Mouse (Mus musculus) ZHBTc4 (cell line): ENCODE results near the gene Ipo9.

ENCODE experiments used
- DNase-seq: peaks from one replicate; pipeline ENCODE4 v3.0.0-alpha.2; 2011; ENCODE audit warnings: low read depth, low spot score

The Ipo9 gene

DNA sequence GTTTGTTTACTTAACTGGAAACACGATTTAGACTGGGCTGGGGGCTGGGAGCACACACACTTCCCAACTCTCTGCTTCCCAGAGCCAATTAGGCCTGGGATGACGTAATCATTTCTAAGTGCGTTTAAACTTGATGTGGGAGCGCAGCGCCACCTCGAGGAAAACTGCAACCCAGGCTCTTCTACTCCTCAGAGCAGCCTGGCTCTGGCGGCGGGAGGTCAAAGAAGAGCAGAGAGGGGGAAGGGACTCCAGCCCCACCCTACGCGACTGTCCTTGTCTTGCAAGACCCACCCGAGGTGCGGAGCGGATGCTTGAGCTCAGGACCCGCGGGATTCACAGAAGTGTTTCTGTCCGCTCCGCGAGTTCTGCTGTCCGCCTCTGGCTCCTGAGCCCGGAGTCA lies 62.1 kb downstream of the Ipo9 start:
- peak; percentile 99 for DNase-seq

DNA sequence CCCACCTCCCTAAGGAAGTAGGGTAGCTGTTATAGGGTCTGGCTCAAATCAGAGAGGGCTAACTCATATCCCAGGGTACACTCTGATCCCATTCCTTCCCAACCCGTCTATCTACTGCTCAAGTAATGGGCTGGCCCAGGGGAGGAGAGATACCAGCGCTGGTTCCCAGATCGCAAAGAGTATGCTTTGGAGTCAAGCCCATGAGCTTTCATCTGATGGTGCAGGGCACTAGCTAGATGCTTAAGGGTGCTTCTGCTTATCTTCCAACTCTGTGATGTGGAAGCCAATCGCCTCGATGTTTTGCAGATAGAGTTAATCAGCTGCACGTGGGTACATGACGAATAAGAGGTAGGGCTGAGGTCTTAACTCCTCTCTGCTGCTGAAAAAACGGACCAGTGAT lies 62.7 kb downstream of the Ipo9 start:
- DNase-seq: no peak

DNA sequence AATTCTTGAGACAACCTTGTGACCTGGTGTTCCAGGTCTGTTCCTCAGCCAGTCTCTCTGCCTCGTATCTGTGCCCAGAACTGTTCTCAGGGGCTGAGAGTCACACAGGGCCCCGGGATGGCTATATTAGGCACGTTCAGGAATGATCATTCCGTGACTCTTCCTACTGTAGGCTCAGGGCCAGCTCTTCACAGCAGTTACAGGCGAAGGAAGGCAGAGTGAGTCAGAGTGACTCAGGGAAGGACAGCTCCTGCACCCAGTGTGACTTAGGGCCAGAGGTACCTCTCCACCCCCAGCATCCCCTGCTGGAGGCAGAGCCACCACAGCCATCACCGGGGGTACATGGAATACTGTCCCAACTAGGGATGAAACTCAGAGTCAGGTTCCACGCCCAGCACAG lies 63.3 kb downstream of the Ipo9 start:
- DNase-seq: no peak

DNA sequence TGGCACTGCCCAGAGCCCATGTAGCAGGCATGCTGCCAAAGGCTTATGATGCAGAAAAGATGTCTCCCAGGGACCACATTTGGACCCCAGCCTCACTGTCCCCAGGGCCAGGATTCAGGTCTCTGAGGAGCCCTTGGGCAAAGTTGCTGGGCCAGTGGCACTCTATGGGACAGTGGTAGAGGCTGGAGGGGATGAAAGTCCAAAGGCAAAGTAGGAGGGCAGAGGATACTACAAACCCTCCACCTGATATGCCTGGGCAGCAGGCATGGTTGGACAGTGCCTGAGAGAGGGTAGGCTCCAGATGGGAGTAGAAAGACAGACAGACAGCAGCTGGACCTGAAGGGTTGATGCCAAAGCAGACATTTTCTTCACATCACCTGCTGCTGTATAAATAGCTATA lies 63.9 kb downstream of the Ipo9 start:
- no peak for DNase-seq

DNA sequence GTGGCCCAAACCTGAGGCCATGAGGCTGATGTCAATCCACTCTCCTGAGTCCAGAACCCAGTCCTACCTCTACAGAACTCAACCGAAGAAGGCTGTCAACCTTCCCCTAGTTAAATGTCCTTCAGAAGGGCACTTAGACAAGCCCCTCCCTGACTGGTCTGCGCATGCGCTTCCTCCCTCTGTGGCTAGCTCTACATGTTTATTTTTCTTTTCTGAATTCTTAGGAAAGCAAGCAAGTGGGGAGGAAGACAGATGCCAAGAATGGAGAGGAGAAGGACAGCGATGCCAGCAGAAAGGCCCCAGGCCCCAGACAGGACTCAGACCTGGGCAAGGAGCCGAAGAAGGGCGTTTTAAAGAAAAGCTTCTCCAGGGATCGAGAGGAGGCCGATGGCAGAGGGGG lies 66.9 kb downstream of the Ipo9 start:
- no peak for DNase-seq

DNA sequence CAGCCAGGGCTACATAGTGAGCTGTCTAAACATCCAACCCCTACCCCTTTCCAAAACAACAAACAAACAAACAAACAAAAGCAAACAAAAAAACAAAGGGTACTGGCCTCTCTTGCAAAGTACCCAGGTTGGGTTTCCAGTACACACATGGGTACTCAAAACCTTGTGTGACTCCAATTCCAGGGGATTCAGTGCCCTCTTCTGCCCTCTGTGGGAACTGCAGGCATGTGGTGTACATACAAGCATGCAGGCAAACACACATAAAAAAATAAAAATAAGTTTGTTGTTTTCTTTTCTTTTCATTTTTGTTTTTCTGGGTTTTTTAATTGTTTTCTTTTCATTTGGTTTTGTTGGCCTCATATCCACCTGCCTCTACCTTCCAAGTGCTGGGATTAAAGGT lies 68.2 kb downstream of the Ipo9 start:
- DNase-seq: peak; percentile 67

DNA sequence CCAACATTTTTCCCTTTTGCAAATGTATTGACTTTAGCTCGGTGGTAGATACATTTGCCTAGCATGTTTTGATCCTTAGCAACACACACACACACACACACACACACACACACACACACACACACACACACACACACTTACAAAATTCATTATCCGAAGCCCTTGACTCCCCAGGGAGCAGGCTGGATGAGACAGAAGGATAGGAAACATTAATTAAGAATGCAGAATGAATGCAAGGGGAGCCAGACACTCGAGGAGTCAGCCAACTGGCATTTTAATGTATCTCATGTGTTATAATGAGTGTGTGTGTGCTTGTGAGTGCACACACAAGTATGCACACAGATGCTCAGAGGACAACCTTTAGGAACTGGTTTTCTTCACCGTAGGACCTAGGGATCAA lies 68.8 kb downstream of the Ipo9 start:
- no peak for DNase-seq

DNA sequence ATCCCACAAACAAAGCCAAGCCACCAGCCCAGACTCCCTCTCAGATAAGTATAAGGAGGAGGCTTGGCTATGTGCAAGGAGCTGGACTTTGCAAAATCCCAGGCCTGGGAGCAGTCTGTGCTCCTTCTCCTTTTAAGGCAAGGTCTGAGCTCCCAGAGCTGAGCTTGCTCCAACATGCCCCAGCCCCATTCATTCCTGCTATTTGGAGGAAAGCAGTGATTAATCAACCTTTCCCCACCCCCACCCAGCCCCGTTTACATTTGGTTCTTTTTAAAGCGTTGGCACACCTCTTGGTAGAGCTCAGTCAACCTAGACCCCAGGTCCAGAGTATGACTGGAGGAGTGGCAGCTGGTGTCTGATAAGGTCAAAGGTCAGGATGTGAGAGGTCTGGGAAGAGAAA lies 71.2 kb downstream of the Ipo9 start:
- DNase-seq: no peak

DNA sequence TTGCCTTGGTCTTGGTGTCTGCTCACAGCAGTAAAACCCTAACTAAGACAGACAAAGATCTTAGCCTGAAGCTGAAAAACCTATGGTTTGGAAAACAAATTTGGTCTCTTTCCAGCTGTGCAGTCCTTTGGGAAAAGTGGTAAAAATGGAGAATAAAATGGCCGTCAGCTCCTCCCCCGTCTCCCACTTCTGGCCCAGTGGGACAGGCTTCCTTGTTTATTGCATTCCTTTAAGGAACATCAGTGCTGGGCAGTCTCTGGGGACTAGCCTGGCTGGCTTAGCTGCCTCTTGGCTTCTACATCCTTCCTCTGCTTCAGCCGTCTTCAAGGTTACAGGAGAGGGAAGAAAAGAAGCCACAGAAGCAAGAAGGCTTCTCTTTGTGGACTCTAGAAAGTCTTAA lies 78.3 kb downstream of the Ipo9 start:
- DNase-seq: no peak

DNA sequence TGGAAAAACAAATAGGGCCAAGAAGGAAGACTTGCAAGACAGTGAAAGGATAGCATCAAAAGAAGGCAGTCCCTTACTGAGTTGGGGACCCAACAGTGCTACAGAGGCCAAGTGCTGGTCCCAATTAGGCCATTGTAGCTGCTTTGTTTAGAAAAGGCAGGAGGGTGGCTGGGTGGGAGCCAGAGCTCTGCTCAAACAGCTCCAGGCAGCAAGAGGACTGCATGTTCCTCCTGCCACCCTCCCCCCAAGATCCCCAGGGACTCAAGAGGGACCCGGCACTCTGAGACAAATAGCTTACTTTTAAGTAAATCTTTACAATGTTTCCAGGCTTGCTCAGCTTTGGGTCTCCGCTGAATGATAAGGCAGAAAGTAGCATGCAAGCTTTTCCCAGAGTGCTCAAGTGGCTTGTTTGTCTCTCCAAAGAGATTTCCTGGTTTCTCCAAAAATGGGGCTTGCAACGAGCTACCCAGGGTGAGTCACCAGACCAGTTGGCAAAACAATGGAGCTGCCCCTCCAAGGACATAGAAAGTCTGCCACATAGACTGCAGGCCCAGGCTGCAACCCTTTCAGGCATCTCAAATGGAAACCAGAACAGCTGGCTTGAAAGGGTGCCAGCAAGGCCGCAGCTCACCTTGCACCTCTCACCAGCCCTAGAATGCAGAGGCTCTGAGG lies 82.7 kb downstream of the Ipo9 start:
- DNase-seq: no peak

DNA sequence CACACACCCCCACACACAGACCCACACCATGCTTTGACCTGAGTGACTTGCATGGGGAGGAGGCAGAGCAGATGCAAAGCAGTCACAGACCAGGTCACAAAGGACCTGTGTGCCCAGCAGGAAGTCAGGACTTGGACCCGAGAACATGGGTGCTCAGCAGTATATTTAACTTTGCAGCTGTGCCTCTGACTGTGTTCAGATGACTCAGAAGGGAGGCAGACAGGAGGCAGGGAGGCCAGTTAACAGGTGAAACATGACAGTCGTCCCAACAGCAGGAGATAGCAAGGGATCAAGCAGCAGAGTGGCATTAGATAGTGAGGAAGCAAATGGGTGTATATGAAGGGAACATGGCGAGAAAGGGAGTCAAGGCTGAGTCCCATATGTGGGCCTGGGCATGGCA lies 83.4 kb downstream of the Ipo9 start:
- no peak for DNase-seq

DNA sequence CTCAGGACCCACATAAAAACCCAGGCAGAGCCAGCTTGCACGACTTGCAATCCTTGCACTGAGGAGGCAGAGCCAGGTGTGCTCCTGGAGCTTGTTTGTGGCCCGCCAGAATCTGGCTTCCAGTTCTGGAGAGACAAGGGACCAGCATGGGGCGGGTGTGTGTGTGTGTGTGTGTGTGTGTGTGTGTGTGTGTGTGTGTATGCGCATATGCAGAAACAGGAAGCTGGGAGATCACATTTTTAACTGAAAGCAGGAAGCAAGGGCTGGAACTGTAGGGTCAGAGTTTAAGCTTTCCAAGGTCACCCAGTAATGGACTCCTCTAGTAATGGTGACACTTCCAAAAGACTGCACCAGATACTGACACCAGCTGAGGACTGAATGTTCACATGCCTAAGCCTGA lies 86.3 kb downstream of the Ipo9 start:
- peak; percentile 49 for DNase-seq

DNA sequence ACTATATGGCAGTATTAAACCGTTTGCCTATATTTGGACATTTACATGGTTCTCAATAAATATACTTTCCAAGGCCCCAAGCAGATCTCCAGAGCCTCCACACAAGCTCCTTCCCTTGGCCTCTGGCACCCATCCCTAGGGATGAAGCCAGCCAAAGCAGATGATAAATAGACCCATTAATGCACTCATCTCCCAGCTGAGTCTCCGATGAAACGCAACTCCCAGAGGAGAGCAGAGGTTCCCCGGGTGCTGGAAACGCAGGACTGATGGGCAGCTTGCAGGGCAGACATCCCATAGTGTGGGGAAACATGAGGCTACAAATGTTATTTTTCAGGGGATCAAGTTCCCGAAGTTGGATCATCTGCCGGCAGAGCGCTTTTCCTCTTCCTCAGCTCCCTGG lies 88.4 kb downstream of the Ipo9 start:
- no peak for DNase-seq
